Mouse (Mus musculus) T-helper 1 cell (primary cell): Measurements from ENCODE around the gene Chmp5.

ENCODE experiments used
- in situ Hi-C: fragments of 300-600 bp; cut with MboI, MseI; formaldehyde crosslinking; loops from one replicate; pipeline ENCODE4 v1.15.1; 2025; ENCODE audit warnings: high pct_unique_total_duplicates

The Chmp5 gene

GRCm38 (mm10) chr4:41000842-41001639 lies 52.8 kb downstream of the Chmp5 start:
- in situ Hi-C loops, result no loop called here

DNA sequence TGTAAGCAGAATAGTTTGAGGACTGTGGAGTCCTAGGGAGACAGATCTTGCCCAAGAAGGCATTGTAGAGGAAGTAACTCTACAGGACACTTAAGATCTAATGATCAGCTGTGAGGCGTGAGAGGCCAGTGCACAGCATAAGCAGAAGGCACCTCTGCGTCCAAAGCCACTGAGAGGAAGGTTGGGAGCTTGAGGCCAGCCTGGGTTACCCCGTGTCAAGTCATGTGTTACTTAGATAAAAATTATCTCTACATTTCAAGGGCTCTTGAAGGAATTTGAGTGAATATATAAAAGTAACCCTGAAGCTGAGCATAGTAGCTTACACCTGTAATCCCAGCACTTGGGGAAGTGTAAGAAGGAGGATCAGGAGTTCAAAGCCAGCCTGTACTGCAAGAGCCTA lies 65.1 kb downstream of the Chmp5 start:
- in situ Hi-C loops, result no loop called here
